Mouse (Mus musculus) liver, adult 2 months (tissue): ENCODE measurements around the gene Tgm2.

Source experiments
- CTCF ChIP-seq: fragments of 200-500 bp; IDR thresholded peaks from 2 replicates; pipeline ENCODE4 v1.5.1; 2011; ENCODE audit warnings: low read depth, low read length, control low read depth
- POLR2A ChIP-seq: fragments of 200-500 bp; IDR thresholded peaks from 2 replicates; pipeline ENCODE4 v1.6.1; 2011; ENCODE audit warnings: low read length, control low read depth; ENCODE audit not compliant: insufficient read depth; ENCODE audit errors: extremely low read depth

- TF ChIP-seq POLR2A (no peak), CTCF (no peak)
Measured at GRCm38 (mm10) chr2:158068444-158068971, 77.7 kb downstream of the Tgm2 start.
